Mouse (Mus musculus) liver, embryonic 14.5 days (tissue): ENCODE results near the gene Fhl4.

Source experiments
- CTCF ChIP-seq: IDR thresholded peaks from 2 replicates; pipeline ENCODE4 v1.5.1; 2016; ENCODE audit warnings: antibody characterized with exemption, low read depth, control low read depth
- EP300 ChIP-seq: IDR thresholded peaks from 2 replicates; pipeline ENCODE4 v1.6.1; 2016; ENCODE audit warnings: antibody characterized with exemption, low read depth

GRCm38 (mm10) chr10:85146282-85146681, 44.0 kb upstream of the Fhl4 start:
- TF ChIP-seq CTCF (no peak), EP300 (no peak)
